Mouse (Mus musculus): ENCODE measurements around the gene Cops2.

- TF ChIP-seq CTCF (IDR thresholded peaks at IDR 0.05; ENCODE audit: borderline replicate concordance, insufficient read depth, low read length) (no peak), POLR2A (IDR thresholded peaks at IDR 0.05; ENCODE audit: low read depth, low read length) (no peak)
These were observed 76.8 kb downstream of the Cops2 start for GRCm38 (mm10) chr2:125781978-125782718.

Measured in embryonic fibroblast, embryonic 13.5 days (primary cell).